Mouse (Mus musculus) left cerebral cortex, adult 11 months (tissue): ENCODE measurements around the gene Pml.

Source experiments
- DNase-seq: peaks from one replicate; pipeline ENCODE4 v3.0.0; 2022; ENCODE audit warnings: low spot score

The Pml gene

GRCm38 (mm10) chr9:58249592-58250192, at the start of gene Pml:
Gene Pml (minus strand): TSS chr9:58249786.
- no peak for DNase-seq

- no peak for DNase-seq
These were observed 48.4 kb upstream of the Pml start for GRCm38 (mm10) chr9:58297961-58298477.

GRCm38 (mm10) chr9:58297065-58297464, 47.5 kb upstream of the Pml start:
- no peak for DNase-seq

GRCm38 (mm10) chr9:58295766-58296361, 46.3 kb upstream of the Pml start:
- no peak for DNase-seq

- no peak for DNase-seq
These were observed 45.8 kb upstream of the Pml start for GRCm38 (mm10) chr9:58295345-58295744.

GRCm38 (mm10) chr9:58294527-58294926, 44.9 kb upstream of the Pml start:
- DNase-seq: no peak

- DNase-seq: no peak
These were observed 40.3 kb upstream of the Pml start for GRCm38 (mm10) chr9:58289901-58290300.

- DNase-seq: no peak
These were observed 39.5 kb upstream of the Pml start for GRCm38 (mm10) chr9:58289090-58289489.

- no peak for DNase-seq
These were observed 33.8 kb upstream of the Pml start for GRCm38 (mm10) chr9:58283431-58283830.

- DNase-seq: no peak
These were observed 32.0 kb upstream of the Pml start for GRCm38 (mm10) chr9:58281597-58281996.

- peak; percentile 57 for DNase-seq
These were observed 30.9 kb upstream of the Pml start for GRCm38 (mm10) chr9:58280259-58281109.

GRCm38 (mm10) chr9:58279780-58280179, 30.2 kb upstream of the Pml start:
- DNase-seq: no peak

- DNase-seq: no peak
These were observed 29.5 kb upstream of the Pml start for GRCm38 (mm10) chr9:58278821-58279723.

- no peak for DNase-seq
These were observed 28.7 kb upstream of the Pml start for GRCm38 (mm10) chr9:58278313-58278712.

- no peak for DNase-seq
These were observed 26.8 kb upstream of the Pml start for GRCm38 (mm10) chr9:58276346-58276745.

GRCm38 (mm10) chr9:58275797-58276196, 26.2 kb upstream of the Pml start:
- no peak for DNase-seq

GRCm38 (mm10) chr9:58275115-58275774, 25.7 kb upstream of the Pml start:
- DNase-seq: no peak

GRCm38 (mm10) chr9:58274626-58275025, 25.0 kb upstream of the Pml start:
- no peak for DNase-seq

- DNase-seq: no peak
These were observed 24.6 kb upstream of the Pml start for GRCm38 (mm10) chr9:58274101-58274604.

- no peak for DNase-seq
These were observed 23.3 kb upstream of the Pml start for GRCm38 (mm10) chr9:58272855-58273254.

GRCm38 (mm10) chr9:58272068-58272541, 22.5 kb upstream of the Pml start:
- no peak for DNase-seq
